Mouse (Mus musculus): ENCODE measurements around the gene Zfp821. TPM values are rescaled to one million over a fixed set of nuclear protein-coding genes. Genes with fewer than 3 reads are reported as not detected.

The Zfp821 gene
- total RNA-seq, 2 experiments from 2014 or later = 7.0 to 7.5 TPM

DNA sequence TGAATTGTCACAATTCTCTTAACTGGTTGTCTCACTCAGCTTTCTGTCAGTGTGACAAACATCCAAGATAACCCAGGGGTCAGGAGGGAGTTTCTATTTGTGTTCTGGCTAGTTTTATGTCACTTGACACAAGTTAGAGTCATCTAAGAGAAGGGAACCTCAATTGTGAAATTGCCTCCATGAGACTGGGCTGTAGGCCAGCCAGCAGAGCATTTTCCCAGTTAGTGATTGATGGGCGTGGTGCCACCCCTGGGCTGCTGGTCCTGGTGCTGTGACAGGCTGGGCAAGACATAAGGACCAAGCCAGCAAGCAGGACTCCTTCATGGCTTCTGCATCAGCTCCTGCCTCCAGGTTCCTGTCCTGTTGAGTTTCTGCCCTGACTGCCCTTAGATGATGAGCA lies 54.9 kb downstream of the Zfp821 start:
- DNase-seq = no peak
- intact Hi-C loops (cut with DNase I; ENCODE audit: low total_unique reads) = no loop called here

DNA sequence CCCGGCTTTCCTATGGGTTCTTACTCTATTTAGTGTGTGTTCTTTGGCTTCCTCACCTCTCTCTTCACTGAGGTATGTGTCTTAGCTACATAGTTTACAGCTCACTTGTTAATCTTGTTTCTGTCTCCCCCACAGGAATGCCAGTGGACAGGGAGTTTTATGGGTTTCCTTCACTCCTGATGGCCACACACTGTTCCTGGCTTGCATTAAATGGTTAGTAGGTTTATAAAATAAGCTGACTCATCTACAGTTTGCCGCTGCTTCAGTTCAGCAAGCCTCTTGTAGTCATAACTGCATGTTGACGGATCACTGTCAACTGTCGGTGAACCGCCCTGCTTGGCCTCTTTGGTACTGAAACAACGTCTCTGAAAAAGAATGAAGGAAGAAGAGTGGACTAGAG lies 58.7 kb downstream of the Zfp821 start:
- DNase-seq = no peak

DNA sequence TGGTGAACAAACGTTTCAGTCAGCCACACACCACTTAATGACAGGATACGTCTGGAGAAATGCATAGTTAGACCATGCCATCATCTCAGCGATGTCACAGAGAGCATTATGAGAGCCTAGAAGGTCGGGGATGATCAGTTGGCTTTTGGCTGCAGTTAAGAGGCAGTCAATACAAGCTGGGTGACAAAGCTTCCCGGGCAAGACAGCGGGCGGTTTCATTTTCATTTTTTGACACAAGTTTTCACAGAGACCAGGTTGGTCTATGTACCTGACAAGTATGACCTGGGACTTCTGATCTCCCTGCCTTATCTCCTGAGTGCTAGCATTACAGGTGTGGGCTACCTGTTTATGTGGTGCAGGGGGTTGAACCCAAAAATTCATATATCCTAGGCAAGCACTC lies 60.7 kb downstream of the Zfp821 start:
- no peak for DNase-seq
- intact Hi-C loops (cut with DNase I; ENCODE audit: low total_unique reads) = no loop called here

More for the DNA sequence above, 58.7 kb downstream of the Zfp821 start:
- intact Hi-C loops (cut with DNase I; ENCODE audit: low total_unique reads) = no loop called here

DNA sequence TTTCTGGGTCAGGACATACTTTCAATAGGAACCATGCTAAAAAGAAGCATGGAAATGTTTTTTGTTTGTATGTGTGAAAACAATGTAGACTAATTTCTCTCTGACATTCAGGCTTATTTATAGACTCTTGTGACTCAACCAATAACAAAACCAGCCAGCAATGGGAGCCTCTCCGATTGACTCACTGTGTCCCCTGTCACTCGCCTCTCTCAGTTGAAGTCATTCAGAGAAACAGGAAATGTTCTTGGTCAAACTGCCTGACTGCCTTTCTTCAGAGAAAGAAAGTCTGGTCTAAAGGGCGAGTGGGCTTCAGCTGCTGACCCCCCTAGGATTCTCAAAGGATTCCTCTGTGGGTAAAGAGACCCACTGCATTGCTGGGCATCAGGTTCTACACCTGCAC lies 67.8 kb downstream of the Zfp821 start:
- intact Hi-C loops (cut with DNase I; ENCODE audit: low total_unique reads) = no loop called here
- no peak for DNase-seq

Other genes with a start within 250 kb of the Zfp821 start
- gene Pmfbp1, start 211.5 kb upstream of the Zfp821 start, total RNA-seq (2021) = under 1 TPM in 1 of 2 experiments, not detected in 1; 0.06 TPM
- 10 to 100 TPM; 10.1 to 10.3 TPM for gene Dhx38, start 139.7 kb upstream of the Zfp821 start, total RNA-seq (2021)
- 1 to 10 TPM; 6.2 to 6.4 TPM for gene Txnl4b, start 139.7 kb upstream of the Zfp821 start, total RNA-seq (2021)
- gene Hp, start 126.4 kb upstream of the Zfp821 start, total RNA-seq (2021) = 1 to 10 TPM; 2.1 to 4.7 TPM
- 10 to 100 TPM; 10.8 to 11.2 TPM for gene Dhodh, start 96.9 kb upstream of the Zfp821 start, total RNA-seq (2021)
- under 1 TPM in 1 of 2 experiments, not detected in 1; 0.31 TPM for gene Pkd1l3, start 91.0 kb upstream of the Zfp821 start, total RNA-seq (2021)
- gene Ist1, start 12.3 kb upstream of the Zfp821 start, total RNA-seq (2021) = 10 to 100 TPM; 27.0 to 31.3 TPM
- 10 to 100 TPM; 17.2 to 20.8 TPM for gene Atxn1l, start 32.2 kb downstream of the Zfp821 start, total RNA-seq (2021)
- 10 to 100 TPM; 32.0 to 32.6 TPM for gene Ap1g1, start 73.0 kb downstream of the Zfp821 start, total RNA-seq (2021)
- gene Phlpp2, start 163.0 kb downstream of the Zfp821 start, total RNA-seq (2021) = 1 to 10 TPM; 2.5 to 2.8 TPM